Mouse (Mus musculus) T-cell, adult 2 months (primary cell): ENCODE data around the gene Prkn.

ENCODE experiments used
- DNase-seq: peaks from one replicate; pipeline ENCODE4 v3.0.0; 2022; ENCODE audit warnings: low spot score

Gene Prkn

DNA sequence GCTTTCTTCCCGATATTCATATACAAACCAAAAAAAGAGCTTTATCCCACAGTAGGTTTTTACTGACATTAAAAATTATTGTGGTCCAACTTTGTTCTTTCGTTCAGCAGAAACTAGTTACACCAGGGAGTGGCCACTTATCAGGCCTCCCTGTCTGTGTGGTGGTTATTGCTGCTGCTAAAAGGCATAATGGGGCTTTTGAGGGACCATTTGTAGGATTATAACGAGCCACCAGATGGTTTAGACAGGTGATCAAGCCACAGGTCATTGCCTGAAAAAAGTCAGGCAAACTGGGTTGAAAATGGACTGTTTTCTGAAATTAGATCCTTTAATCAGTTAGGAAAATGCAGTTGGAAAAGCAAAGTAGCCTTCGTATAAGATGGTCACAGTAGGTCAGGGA is 444.1 kb downstream of the Prkn start:
- DNase-seq: no peak

DNA sequence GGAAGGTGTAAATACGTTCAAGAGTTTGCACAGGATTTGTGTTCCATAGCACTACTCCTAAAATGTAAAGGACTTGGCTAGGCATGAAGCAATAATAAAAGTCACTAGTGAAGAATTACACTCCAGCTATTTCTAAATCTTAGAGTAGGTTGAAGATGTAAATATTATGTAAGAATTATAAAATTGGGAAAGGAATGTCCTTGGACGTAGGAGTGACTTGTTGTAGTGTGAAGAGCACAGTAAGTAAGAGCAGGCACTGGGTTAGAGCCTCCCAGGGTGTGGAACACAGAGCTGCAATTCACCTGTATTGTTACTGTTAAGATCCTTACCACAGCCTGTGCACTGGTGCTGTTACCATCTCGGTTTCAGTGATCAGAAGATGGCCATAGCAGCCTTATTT is 450.0 kb downstream of the Prkn start:
- no peak for DNase-seq

DNA sequence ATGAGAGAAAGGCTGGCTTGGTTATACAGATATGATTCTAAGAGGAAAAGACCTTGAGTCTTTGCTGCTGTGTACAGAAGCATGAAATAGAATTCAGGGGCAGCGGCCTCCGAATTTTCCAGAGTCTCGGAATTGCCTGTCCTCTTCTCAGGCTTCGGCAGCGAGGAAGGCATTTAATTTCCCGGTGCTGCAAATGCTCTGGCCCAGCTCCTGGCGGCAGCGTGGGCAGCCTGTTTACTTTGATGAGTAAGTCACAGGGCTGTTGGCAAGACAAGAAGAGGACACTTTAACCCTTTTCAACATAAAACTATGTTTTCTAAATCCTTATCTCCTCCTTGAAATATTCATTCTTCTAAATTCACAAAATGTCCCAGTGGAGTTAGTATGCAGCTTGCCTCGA is 462.9 kb downstream of the Prkn start:
- no peak for DNase-seq

DNA sequence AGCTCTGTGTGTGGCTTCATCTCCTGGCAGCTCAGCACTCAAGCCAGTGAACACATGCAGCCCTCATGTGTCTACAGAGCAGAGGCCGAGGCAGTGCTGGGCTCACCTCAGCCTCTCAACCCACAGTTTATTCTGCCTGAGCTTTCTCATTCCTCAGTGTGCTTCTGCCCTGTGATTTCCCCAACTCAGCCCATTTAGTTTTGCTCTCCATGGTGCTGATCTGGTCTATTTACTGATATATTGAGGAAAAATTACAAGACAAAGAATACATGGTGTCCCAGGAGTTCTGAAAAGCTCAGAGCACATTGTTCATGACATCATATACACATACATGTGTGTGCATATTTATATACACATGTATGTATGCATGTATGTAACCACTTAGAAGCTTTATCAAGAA is 469.7 kb downstream of the Prkn start:
- DNase-seq: no peak

DNA sequence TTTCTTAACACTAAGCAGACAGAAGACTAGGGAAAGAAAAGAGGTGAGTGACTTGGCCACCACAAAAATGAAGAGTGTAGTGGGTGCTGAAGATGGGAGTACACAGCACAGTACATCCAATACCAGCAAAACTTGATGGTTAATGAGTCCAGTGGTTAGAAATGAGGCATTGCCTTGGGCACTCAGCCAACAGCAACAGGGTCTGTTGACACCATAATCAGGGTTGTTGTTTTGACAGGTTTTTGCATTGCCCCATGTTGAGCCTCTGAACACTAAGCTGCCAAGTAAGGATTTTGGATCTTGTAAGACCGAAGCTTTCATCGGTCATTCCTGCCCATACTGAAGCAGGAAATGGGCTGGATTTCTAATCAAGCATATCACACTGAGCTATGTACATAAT is 474.0 kb downstream of the Prkn start:
- no peak for DNase-seq

DNA sequence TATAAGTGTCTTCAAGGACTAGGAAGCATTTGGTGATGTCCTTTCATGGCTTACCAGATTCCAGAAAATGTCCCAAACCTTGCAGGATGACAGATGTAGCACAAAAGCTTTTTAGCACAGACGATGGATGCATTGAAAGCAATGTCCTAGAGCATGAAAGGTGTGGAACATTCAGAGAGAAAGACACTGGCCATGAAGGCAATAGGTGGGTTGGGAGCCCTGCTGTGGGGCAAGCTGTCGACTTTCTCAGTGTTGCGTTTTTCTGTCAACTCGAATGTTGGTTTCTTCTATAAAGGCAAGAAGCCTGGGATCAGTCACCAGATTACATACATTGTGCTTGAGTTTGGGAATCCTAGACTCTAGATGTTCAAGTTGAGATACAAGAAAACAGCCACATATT is 475.5 kb downstream of the Prkn start:
- DNase-seq: no peak

DNA sequence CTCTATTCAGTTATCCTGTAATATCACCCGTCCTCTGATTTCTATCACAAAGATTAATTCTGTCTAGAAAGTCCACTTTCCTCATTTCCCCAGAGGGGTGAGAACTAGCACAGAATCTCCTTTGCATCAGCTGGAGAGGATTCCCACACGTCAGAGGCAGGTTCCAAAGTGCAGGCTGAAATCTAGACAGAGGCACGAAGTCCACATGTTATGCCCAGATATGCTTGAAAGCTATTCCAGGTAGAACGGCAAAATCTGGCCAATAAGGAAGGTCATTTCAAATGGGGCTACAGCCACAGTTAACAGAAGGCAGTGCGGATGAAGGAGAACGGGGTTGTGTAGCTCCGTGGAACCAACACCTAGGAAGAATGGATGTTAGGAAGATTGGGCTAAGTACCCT is 478.8 kb downstream of the Prkn start:
- DNase-seq: no peak

DNA sequence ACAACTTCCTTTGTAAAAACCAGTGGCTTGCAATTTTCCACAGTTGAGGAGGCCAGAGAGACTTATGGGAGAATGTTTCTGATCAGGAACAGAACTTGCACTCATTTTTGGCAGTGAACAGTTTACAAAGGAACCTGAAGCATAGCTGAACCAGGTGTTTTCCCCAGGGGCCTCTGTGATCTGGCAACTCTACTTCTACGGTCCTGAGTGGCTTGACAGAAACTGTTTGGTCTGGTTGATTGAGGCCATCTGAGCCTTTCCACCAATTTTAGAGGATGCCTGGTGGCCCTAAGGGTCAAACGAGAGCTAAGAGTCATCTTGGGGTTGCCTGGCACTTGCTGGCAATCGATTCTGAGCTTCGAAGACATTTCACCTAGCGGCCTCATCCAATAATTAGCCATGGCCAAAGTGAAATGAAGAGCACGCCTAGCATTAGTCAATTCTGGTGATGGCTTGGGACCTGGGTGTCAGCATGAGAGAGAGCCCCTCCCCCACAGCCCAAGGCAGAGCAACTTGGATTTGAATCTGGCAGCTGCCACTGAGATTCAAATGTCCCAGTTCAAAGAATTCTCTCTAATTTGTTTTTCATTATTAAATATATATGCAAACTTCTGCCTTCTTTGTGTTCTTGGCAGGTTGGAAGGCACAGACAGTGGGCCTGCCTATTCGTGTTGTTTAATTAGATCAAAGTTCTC is 479.6 kb downstream of the Prkn start:
- no peak for DNase-seq

DNA sequence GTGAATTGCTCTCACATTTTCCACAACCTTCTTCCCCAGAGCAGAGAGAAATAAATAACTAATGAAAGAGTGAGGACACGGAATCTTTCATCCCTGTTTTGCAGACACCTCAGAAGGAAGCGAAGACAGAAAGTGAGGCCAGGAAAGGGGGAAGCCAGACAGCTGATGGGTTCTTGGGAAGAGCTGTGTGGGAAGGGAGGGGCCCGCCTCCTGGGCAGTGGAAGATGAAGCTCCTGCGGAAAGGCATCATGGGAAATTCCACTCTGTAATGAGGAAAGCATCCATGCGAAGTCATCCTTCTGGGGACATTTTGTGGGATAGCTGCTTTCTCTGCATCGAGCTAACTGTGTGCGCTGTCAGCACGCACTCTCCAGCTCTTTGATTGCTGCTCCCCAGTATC is 491.9 kb downstream of the Prkn start:
- DNase-seq: no peak

DNA sequence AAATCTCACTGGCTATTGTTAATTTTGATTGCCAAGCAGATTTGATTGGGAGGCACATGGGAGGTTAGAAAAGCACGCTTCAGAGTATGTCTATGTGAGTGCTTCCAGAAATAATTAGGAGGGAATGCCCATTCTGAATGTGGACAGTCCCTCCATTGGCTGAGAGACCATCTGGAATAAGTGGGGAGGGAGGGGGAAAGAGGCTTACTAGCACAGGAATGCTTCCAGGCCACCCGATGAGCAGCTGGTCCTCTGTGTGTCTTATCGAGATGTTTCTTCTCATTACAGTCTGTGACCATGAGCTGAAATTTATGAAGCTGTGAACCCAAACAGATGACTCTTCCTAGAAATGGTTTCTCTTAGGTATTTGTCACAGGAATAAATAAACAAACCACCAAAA is 493.6 kb downstream of the Prkn start:
- DNase-seq: no peak

DNA sequence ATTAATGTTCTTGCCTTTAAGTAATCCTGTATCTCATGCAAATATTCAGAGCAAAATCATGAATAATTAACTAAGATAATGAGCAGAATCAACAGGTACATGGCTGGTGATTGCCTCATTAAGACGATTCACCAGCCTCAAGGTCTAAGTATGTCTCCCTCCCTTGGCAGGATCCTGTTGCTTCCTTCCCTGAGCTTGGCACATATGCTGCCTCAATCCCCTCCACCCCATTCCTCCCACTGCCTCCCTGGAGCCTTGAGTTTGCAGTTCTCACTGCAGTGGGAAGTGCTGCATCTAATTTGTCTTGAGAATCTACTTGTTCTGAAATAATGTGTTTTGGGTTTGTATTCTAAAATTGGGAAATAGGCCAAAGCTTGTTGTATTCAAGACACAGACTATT is 496.0 kb downstream of the Prkn start:
- DNase-seq: no peak

DNA sequence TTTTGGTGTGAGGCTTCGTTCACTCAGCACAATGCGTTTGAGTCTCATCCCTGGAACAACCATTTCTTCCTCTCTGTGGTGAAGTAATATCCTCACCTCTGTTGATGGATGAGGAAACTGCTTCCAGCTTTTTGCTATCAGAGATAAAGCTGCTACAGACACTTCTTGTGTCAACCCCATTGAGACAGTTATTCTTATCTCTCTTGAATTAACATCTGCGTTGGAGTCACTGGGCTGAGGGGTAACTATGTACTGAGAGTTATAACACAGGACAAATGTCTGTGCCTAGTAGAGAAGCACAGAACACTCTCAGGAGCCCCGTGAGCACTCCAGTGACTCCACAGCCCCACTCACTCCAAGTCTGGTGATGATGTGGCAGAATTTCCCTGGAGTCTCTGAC is 500.2 kb downstream of the Prkn start:
- DNase-seq: no peak

DNA sequence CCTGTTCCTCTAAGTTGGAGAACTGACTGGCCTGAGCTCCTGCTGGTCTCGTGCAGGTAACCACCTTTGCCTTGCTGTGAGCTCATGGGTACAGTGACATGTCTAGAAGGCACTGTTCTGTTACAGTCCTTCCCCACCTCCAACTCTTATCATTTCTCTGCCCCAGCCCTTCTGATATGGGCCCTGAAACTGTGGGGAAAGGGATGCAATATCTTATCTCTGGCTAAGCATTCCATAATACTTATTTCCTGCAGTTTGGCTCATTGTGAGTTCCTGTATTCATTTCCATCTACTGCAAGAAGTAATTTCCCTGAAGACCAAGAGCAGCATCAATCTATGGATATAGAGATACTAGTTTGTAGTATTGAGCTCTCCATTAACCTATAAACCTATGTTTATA is 506.1 kb downstream of the Prkn start:
- no peak for DNase-seq

DNA sequence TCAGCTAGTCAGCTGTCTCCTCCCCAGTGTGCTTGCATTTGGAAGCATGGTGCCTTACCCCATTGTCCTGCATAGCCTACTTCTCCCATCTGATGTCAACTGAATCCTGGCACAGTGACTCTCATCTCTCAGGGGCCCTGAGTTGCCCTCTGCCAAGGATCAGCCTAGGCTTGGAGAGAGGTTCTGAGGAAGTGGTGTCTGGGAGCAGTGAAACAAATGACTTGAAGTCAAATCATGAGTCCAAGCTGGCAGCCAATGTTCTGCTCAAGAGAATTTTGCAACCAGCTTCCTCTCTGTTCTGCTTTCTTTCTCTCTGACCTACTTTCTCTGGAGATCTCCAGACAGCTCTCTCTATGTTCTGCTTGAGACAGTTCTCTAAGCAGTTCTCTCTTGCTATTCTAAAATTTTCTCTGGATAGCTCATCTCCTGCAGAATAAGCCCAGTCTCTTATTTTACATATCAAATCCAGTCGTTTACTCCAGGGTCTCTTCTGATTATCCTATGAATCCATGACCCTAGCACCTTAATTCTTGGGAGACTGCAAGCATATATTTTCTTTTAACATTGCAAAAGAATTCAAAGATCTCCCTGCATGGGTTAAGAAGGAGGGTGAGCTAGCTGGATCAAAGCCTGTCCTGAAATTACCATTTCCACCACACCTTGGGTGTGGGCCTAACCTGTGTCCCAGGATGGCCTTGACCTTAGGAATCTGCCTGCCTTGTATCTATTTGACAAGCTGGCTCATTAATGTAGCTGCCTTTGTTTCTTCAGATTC is 512.8 kb downstream of the Prkn start:
- DNase-seq: no peak

DNA sequence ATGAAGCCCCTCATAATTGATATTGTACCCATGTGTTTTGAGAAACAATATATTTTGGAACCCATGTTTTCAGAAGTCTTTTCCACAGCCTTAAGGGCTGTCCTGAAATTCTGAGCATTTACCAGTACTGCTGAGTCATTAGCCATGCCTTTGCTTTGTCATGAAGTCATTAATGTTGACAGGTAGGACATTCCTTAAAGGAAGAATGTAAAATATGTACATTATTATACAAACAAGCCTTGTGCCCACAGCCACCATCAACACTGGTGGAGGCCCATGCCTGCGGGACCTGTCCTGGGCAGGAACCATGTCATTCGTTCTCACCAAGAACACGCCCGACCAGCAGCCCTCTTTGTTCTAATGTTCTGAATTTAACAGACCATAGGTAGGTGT is 513.4 kb downstream of the Prkn start:
- DNase-seq: no peak

DNA sequence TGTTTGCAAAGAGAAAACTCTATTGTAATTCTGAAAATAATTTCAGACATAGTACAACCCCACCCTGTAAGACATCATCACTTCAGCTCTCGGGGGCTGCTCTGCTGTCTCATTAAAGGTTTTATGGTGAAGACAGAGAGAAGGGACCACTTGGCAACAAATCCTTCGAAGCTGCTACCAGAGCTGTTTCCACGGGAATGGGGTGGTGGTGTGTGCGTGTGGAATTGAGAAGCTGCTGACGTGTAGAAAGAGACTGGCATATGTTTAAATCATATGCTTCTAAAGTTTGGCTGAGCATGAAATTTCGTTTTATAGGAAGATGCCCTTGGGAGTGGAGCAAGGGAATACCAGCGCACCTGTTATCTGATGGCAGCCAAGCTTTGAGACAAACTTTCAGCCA is 514.2 kb downstream of the Prkn start:
- DNase-seq: no peak

DNA sequence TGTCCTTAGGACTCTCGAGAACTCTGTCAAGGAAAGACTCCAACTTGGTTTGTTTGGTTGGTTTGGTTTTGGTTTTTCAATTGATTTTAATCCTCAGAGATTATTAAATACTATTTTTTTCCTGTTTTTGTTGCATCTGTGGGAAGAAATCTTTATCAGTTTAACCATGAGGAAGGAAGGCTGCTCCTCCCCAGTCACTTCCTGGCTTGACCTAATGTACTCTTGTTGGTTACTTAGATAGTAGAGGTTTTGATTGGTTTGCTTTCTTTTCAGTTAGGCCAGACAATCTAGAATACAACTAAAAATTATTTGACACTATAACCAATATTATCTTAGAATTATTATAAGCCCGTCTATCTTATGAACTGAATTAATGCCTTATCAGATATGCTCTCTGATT is 535.3 kb downstream of the Prkn start:
- DNase-seq: no peak

DNA sequence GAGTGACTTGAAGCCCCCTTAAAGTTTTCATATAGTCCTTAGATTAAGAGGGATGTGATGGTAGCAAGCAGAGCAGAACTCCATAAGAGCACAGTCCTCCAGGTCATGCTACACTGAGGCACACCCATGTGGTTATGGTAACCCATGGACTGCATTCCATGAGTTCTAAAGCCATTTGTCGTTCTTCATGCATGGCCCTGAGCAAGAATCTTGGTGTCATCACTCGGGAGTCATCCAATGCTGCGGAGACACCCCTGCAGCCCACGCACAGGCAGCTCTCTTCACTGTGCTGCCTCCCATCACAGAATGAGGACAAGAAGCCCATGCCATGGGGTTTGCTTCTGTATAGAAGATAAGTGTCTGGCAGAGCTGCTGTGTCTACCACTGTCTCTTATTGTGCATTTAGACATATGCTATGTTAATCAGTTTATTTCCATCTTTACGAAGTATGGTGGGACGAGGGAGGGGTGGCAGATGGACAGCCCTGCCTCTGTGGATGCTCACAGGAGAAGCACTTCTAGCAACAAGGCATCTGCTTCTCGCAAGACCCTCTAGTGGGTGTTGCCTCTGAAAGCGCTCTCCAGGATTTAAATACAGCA is 543.3 kb downstream of the Prkn start:
- DNase-seq: no peak

DNA sequence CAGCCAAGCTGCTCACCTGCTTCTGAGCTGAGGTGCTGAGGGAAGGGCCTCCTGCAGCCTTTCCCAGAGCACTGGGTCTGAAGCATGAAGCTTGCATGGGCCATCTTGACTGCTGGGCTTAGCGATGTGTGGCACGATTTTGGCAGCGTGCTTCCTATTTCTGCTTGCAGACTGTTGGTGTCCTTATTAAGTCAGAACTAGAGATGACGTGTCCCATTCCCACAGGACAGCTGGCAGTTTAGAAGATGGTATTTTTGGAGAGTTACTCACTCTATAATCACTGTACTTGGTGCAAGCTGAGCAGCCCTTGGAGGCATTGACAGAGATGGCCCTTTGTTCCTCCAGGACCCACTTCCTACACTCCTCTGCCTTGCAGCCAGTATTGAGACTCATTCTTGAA is 545.1 kb downstream of the Prkn start:
- DNase-seq: no peak

DNA sequence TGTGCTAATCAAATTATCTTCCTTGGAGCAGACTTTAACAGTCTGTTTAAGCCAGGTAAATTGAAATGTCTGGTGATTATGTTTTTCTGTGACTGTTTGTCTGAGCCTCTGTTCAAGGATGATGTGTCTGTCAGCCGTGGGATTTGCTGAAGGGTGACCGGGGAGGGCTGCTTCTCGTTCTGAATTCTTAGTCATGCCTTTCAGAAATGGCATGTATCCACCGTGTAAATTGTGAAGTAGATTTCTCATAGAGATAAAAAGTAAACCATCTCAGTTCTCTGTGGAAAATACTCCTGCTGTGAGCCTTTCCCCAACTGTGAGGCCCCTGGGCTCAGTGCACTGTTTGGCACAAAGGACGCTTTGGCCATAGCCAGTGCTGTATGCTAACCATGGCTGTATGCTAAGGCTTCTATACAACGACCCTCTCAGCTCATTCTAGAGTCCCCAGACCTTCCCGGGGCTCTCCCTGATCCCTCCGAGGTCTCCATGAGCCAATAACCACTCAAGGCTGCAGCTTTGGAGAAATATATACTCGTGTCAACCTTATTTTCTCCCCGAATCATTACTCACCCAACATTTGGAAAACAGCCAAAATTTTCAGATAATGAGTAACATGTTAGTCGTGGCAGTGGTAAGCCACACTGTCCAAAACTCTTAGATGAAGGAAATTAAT is 552.6 kb downstream of the Prkn start:
- DNase-seq: no peak

DNA sequence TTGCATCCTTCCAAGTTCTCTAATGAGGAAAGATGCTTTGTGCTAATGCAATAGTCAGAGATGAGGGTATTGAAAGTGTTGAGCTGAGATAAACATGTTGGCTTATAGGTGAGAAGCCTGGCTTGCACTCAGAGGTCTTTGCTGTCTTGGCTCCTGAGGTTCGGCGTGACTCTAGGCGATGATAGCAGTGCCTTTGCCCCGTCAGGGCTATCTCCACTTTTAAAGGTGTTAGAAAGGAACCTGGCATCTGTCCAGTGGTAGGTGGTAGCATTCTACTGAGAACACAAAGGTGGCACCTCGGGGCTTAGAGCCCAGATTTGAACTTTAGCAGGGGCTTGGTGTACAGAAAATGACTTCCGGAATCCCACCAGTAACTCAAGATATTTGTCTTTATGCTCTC is 554.4 kb downstream of the Prkn start:
- DNase-seq: no peak

DNA sequence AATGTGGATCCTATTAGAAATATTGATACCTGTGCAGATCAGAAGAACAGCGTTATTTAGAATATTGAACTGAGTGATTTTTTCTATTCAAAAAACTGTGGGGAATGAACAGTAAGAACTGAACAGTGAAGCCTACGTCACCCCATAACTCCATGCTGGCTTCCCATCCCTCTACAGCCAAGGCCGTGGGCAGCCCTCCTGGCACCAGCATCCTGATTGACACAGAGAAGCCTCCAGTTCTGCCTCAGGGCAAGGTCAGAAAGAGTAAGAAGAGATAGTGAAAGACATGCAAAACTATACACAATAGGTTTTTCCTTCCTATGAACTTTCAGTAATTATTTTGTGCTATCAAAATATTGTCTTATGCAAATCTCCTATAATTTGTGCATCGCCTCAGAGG is 557.5 kb downstream of the Prkn start:
- no peak for DNase-seq

DNA sequence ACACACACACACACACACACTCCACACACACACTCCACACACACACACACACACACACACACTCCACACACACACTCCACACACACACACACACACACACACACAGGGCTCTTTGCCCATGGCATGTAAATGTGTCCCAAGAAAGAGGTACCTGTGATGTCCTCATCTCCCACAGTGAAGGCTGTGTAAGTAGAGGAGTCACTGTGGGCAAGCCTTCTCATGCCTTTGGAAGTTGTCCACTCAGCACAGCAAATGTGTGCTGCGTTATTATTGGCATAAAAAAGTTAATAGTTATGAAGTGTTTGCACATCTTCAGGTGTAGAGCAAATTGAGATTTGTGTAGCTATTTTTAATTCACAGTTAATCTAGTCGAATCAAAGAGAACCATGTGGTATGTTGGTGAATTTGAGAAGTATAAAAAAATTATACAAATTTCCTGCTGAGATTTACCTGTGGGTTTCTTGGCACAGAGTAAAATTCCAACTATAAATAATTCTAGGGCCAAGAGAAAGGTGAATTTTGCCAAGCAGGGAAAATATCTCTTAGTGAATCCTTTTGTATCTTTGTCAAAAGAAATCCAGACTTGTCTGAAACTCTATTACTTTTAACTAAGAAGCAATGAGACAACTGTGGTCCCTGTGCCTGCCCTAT is 562.2 kb downstream of the Prkn start:
- DNase-seq: no peak
